Mouse (Mus musculus): ENCODE results near the gene Nkiras1. TPM values are rescaled to one million over a fixed set of nuclear protein-coding genes. Genes with fewer than 3 reads are reported as not detected.

Nkiras1 gene
- polyA plus RNA-seq, 1 experiment from 2014 or later: 27.7 TPM

- peaks cover 27% of the 10 kb centered on the region for H3K4me1 ChIP-seq
- H3K27me3 ChIP-seq (replicated peaks): no peaks in the 10 kb centered on the region
- ATAC-seq (ENCODE audit: low FRiP score, low read depth): peak; percentile 27
- no peaks in the 10 kb centered on the region for H3K9me3 ChIP-seq
- H3K9ac ChIP-seq: peak overlapping the region; percentile 67
- H3K4me3 ChIP-seq: peak overlapping the region; percentile 46
- H3K4me2 ChIP-seq (replicated peaks): peak overlapping the region; percentile 85
- H3K36me3 ChIP-seq: peaks cover 3% of the 10 kb centered on the region; the same call in 1 of the 2 replicates
- under 1% methylated on average over 23 of the region's 37 CpGs for WGBS
- H3K27ac ChIP-seq: no peak overlapping the region
Observed at GRCm38 (mm10) chr14:18326968-18327672, 56.2 kb downstream of the Nkiras1 start.

DNA sequence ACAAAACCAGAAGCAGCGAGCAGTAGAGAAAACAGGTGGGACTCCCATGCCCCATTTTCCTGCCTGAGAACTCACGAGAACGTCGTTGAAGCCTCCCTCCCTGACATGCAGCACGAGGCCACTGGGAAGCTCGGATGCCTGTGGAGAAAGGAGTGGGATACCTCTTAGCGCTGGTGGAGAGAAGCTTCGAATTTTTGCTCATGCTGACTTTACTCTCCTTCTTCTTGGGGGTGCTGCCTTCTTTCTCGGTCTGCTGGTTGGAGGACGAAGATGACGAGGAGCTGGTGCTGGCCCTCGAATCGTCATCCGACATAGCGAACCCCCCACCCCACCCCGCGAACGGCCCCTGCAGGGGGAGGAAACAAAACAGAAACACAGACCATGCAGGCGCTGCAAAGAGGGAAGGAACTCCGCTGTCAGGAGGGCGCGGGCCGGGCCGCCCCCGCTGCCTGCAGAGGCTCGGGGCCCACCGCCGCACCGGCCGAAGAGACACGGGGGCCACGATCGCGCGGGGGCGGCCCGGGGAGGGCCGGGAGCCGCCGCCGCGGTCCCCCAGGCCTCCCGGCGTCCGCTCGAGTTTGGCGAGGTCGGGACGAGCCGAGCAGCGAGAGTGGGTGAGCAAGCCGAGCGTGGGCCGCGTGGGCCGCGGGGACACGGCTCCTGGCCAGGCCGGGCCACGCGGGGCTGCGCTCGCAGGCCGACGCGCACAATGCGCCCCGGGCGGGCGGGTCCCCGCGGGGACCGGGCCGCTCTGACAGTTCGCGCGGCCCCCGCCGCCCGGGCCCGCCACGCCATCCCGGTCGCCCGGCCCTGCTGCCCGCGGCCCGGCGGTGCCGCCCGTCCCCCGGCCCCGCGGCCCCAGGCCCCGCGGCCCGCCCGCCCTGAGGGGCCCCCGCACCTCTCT is 60.1 kb downstream of the Nkiras1 start:
- Histone ChIP-seq H3K27me3 (replicated peaks) (no peaks in the 10 kb centered on the region), H3K27ac (peak overlapping the region; percentile 64), H3K36me3 (0 out of 2 replicates have a peak, but pooled peaks cover 3% of the 10 kb centered on the region), H3K4me3 (peak overlapping the region; percentile 96), H3K4me2 (replicated peaks) (peak overlapping the region; percentile 78), H3K4me1 (peaks cover 27% of the 10 kb centered on the region), H3K9me3 (no peaks in the 10 kb centered on the region), H3K9ac (peak overlapping the region; percentile 99)
- ATAC-seq (ENCODE audit: low FRiP score, low read depth): peak; percentile 60
- WGBS: under 1% methylated on average over 77 of the region's 99 CpGs

DNA sequence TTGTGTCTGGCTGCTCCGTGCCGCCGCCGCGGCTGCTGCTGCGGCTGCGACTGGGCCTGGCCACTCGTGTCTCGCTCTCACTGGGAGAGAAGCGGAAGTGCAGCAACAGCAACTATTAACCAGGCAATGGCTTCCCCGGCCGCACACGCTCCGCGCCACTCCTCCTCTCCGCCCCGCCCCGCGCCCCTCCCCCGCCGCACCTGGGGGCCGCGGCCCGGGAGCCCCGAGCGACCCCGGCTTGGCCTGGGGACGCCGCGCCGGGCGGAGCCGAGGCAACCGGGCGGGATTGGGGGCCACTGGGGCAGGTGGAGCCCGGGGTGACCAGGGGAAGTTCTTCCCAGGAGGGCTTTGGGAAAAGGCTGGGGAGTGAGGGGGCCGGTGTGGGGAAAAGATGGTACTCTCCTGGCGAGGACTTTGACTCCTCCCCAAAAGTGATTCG is 60.8 kb downstream of the Nkiras1 start, which contains the start of gene Ube2e1:
TSS of gene Ube2e1 (minus strand) at position 167 of the 439 bp plus-strand sequence.
- H3K27me3 ChIP-seq (replicated peaks): no peaks in the 10 kb centered on the region
- peak; percentile 89 for ATAC-seq (ENCODE audit: low FRiP score, low read depth)
- peak within 1 kb of the TSS; percentile 64 for H3K27ac ChIP-seq
- 0 out of 2 replicates have a peak, but pooled peaks cover 3% of the 10 kb centered on the region for H3K36me3 ChIP-seq
- H3K4me1 ChIP-seq: peaks cover 21% of the 10 kb centered on the region
- peak within 1 kb of the TSS; percentile 78 for H3K4me2 ChIP-seq (replicated peaks)
- H3K9ac ChIP-seq: peak within 1 kb of the TSS; percentile 99
- under 1% methylated on average over 28 of the region's 39 CpGs for WGBS
- no peaks in the 10 kb centered on the region for H3K9me3 ChIP-seq
- peak within 1 kb of the TSS; percentile 96 for H3K4me3 ChIP-seq

Other genes with a start within 250 kb of the Nkiras1 start
- 4.8 TPM in 2 replicates for gene Nr1d2, start 32.0 kb upstream of the Nkiras1 start, polyA plus RNA-seq (2016; fragmentation: Nextera tagmentation; extraction: Ambion mirVana)
- gene Rpl15, start 255 bp downstream of the Nkiras1 start, polyA plus RNA-seq (2016; fragmentation: Nextera tagmentation; extraction: Ambion mirVana): 347 and 356 TPM in 2 replicates
- 197 and 200 TPM in 2 replicates for gene Ube2e1, start 60.7 kb downstream of the Nkiras1 start, polyA plus RNA-seq (2016; fragmentation: Nextera tagmentation; extraction: Ambion mirVana)